Mouse (Mus musculus): Measurements from ENCODE around the gene Cbfa2t2.

DNA sequence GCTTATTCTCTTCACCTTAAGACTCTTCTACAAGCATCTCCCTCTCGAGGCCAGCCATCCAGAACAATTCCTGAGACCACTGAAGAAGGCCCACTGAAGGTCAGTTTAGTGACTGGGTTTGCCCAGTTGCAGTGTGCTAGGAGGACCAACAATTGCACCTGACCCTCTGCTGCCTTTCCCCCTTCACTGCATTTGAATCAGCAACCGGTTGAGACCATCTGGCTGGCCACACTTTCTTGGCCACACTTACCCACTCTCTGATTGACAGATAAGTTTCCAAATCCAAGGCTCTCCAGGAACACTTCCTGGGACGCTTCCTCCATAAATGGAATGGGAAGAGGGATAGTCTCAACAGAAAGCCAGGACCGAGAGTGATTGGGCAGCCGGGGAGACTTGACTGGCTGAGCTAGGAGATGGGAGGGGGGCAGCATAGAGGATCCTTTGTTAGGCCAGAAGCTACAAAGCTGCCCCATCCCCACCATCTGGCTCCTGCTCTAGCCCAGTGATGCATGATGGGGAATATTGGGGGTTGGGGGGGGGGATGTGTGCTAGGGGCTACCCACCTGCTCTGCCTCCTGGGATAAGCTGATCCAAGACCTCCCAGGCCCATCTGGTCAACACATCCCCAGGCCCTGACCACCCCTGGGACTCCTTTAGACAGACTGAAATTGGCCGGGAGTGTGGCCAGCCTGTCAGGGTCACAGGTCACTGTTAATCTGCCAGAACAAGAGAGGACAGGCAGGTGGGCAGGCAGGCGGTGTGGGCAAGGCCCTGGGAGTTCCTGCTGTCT is 15.1 kb upstream of the Cbfa2t2 start:
- TF ChIP-seq EP300 (IDR thresholded peaks at IDR 0.05; ENCODE audit: low read depth) (no peak), CTCF (IDR thresholded peaks at IDR 0.05; ENCODE audit: low read depth) (no peak)
